Mouse (Mus musculus) cerebellum, adult 9-10 months (tissue): ENCODE data around the gene Fry.

Experiments used
- DNase-seq: peaks from one replicate; pipeline ENCODE4 v3.0.0; 2022

Gene Fry

GRCm38 (mm10) chr5:150346378-150346777 is 227.9 kb downstream of the Fry start:
- DNase-seq, result no peak

- no peak for DNase-seq
Observed at GRCm38 (mm10) chr5:150347845-150348244, 229.4 kb downstream of the Fry start.

- DNase-seq, result no peak
Observed at GRCm38 (mm10) chr5:150348302-150348701, 229.9 kb downstream of the Fry start.

GRCm38 (mm10) chr5:150351191-150351590 is 232.7 kb downstream of the Fry start:
- no peak for DNase-seq

GRCm38 (mm10) chr5:150358671-150359070 is 240.2 kb downstream of the Fry start:
- no peak for DNase-seq

- no peak for DNase-seq
Observed at GRCm38 (mm10) chr5:150362241-150362640, 243.8 kb downstream of the Fry start.

- no peak for DNase-seq
Observed at GRCm38 (mm10) chr5:150364621-150365020, 246.2 kb downstream of the Fry start.

- DNase-seq, result no peak
Observed at GRCm38 (mm10) chr5:150367027-150367426, 248.6 kb downstream of the Fry start.

- no peak for DNase-seq
Observed at GRCm38 (mm10) chr5:150370291-150370690, 251.8 kb downstream of the Fry start.

- DNase-seq, result no peak
Observed at GRCm38 (mm10) chr5:150370895-150371294, 252.4 kb downstream of the Fry start.

GRCm38 (mm10) chr5:150372956-150373355 is 254.5 kb downstream of the Fry start:
- DNase-seq, result no peak

GRCm38 (mm10) chr5:150374778-150375559 is 256.5 kb downstream of the Fry start:
- no peak for DNase-seq

GRCm38 (mm10) chr5:150378586-150378985 is 260.1 kb downstream of the Fry start:
- DNase-seq, result no peak

GRCm38 (mm10) chr5:150380767-150381166 is 262.3 kb downstream of the Fry start:
- DNase-seq, result no peak

- no peak for DNase-seq
Observed at GRCm38 (mm10) chr5:150382411-150382810, 264.0 kb downstream of the Fry start.

- DNase-seq, result no peak
Observed at GRCm38 (mm10) chr5:150384272-150385215, 266.1 kb downstream of the Fry start.

- no peak for DNase-seq
Observed at GRCm38 (mm10) chr5:150385224-150385623, 266.8 kb downstream of the Fry start.

- DNase-seq, result no peak
Observed at GRCm38 (mm10) chr5:150388623-150389022, 270.2 kb downstream of the Fry start.

GRCm38 (mm10) chr5:150389589-150390377 is 271.3 kb downstream of the Fry start:
- no peak for DNase-seq

GRCm38 (mm10) chr5:150390422-150390821 is 272.0 kb downstream of the Fry start:
- no peak for DNase-seq

GRCm38 (mm10) chr5:150394645-150395044 is 276.2 kb downstream of the Fry start:
- no peak for DNase-seq

- DNase-seq, result no peak
Observed at GRCm38 (mm10) chr5:150402832-150403447, 284.5 kb downstream of the Fry start.

GRCm38 (mm10) chr5:150404867-150405266 is 286.4 kb downstream of the Fry start:
- DNase-seq, result no peak
